Mouse (Mus musculus): ENCODE data around the gene Matn3. TPM values are rescaled to one million over a fixed set of nuclear protein-coding genes. Genes with fewer than 3 reads are reported as not detected.

The Matn3 gene
- polyA plus RNA-seq, 1 experiment from 2014 or later, result 0.13 TPM

DNA sequence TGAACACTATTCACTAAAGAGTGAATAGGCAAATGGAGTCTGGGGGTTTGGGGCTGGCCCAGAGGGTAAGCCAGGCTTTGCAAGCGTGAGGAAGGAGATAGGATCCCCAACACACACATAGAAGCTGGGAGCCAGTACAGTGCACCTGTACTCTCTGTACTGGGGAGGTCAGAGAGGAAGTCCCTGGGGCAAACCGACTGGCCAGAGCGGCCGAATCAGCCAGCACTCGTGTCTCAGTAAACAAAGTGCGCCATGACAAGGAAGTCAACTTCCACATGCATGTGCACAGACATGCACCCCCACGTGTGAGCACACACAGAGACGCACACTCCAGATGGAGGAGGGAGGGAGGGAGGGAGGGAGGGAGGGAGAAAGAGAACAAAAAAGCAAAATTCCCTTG is 45.5 kb downstream of the Matn3 start:
- Histone ChIP-seq H3K27ac (ENCODE audit: low read length) (no peak overlapping the region), H3K27me3 (ENCODE audit: control insufficient read depth, insufficient read depth, low read length) (no peaks in the 10 kb centered on the region), H3K36me3 (ENCODE audit: control insufficient read depth, insufficient read depth, low read length) (no peaks in the 10 kb centered on the region; the same call in 1 of the 2 replicates), H3K9me3 (ENCODE audit: control insufficient read depth, low read depth, low read length) (no peaks in the 10 kb centered on the region), H3K4me1 (ENCODE audit: control insufficient read depth, insufficient read depth, low read length) (no peaks in the 10 kb centered on the region), H3K4me2 (replicated peaks; ENCODE audit: low read depth, low read length) (no peak overlapping the region), H3K4me3 (ENCODE audit: low read depth, low read length) (no peak overlapping the region), H3K9ac (replicated peaks; ENCODE audit: low read depth, low read length) (no peak overlapping the region)
- WGBS, result 78% methylated on average over 8 of the region's 8 CpGs
- no peak for ATAC-seq (ENCODE audit: insufficient number of reproducible peaks, insufficient read depth, low FRiP score, low read depth)

DNA sequence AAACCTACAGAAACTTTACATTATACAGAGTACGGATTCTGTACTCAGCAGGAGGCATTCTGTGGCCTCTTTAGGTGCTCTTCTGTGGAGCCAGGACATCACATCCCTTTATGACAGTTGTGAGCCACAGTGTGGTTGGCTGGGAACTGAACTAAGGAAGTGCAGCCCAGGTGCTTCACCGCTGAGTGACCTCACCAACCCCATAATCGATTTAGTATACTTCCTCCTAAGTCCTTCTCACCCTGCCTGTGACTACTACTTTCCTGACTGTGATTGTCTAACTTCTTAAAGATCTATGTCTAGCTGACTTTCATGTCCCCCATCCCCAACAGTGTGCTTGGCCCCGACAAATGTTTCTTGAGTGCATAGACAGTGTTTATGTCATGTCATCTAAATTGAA is 50.6 kb downstream of the Matn3 start:
- H3K27ac ChIP-seq (ENCODE audit: low read length), result no peak overlapping the region
- H3K36me3 ChIP-seq (ENCODE audit: control insufficient read depth, insufficient read depth, low read length), result no peaks in the 10 kb centered on the region
- no peaks in the 10 kb centered on the region for H3K27me3 ChIP-seq (ENCODE audit: control insufficient read depth, insufficient read depth, low read length)
- no peaks in the 10 kb centered on the region for H3K9me3 ChIP-seq (ENCODE audit: control insufficient read depth, low read depth, low read length)
- H3K4me1 ChIP-seq (ENCODE audit: control insufficient read depth, insufficient read depth, low read length), result 0 out of 2 replicates have a peak, but pooled peaks cover 2% of the 10 kb centered on the region
- no peak for ATAC-seq (ENCODE audit: insufficient number of reproducible peaks, insufficient read depth, low FRiP score, low read depth)
- no peak overlapping the region for H3K4me2 ChIP-seq (replicated peaks; ENCODE audit: low read depth, low read length)
- no peak overlapping the region for H3K4me3 ChIP-seq (ENCODE audit: low read depth, low read length)
- 90% methylated on average over 4 of the region's 4 CpGs for WGBS
- H3K9ac ChIP-seq (replicated peaks; ENCODE audit: low read depth, low read length), result no peak overlapping the region

DNA sequence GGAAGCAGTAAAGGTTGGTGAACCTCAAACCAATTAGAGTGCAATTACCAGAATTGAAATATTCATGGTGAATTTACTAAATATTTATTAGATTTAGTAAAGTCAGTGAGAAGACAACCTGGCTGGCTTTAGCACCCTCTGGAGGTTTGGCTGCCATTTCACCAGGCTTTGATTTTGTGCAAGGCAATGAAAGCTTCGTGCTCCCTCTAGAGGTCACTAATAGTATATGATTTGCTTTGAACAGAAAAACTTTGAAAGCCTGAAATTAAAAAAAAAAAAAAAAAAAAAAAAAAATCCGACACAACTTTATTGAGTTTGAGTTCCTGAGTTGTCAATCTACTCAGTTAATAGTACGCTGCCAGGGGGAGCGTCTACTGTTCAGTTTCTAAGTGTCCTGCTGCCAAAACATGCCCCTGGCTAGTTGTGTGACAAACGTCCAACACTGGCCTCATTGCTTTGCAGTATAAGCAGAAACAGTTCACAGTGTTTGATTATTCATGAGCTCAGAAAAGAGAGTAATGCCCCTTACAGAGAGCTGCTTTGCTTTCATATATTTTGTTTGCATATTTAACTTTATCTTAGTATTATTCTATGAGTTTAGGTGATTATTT is 54.4 kb downstream of the Matn3 start:
- Histone ChIP-seq H3K36me3 (ENCODE audit: control insufficient read depth, insufficient read depth, low read length) (no peaks in the 10 kb centered on the region), H3K4me1 (ENCODE audit: control insufficient read depth, insufficient read depth, low read length) (0 out of 2 replicates have a peak, but pooled peaks cover 2% of the 10 kb centered on the region), H3K27me3 (ENCODE audit: control insufficient read depth, insufficient read depth, low read length) (no peaks in the 10 kb centered on the region), H3K4me2 (replicated peaks; ENCODE audit: low read depth, low read length) (no peak overlapping the region), H3K4me3 (ENCODE audit: low read depth, low read length) (no peak overlapping the region), H3K27ac (ENCODE audit: low read length) (no peak overlapping the region), H3K9me3 (ENCODE audit: control insufficient read depth, low read depth, low read length) (no peaks in the 10 kb centered on the region), H3K9ac (replicated peaks; ENCODE audit: low read depth, low read length) (no peak overlapping the region)
- WGBS, result 14% methylated on average over 5 of the region's 5 CpGs
- no peak for ATAC-seq (ENCODE audit: insufficient number of reproducible peaks, insufficient read depth, low FRiP score, low read depth)

- Histone ChIP-seq H3K4me1 (ENCODE audit: control insufficient read depth, insufficient read depth, low read length) (0 out of 2 replicates have a peak, but pooled peaks cover 2% of the 10 kb centered on the region), H3K36me3 (ENCODE audit: control insufficient read depth, insufficient read depth, low read length) (no peaks in the 10 kb centered on the region), H3K27me3 (ENCODE audit: control insufficient read depth, insufficient read depth, low read length) (no peaks in the 10 kb centered on the region), H3K4me2 (replicated peaks; ENCODE audit: low read depth, low read length) (no peak overlapping the region), H3K27ac (ENCODE audit: low read length) (no peak overlapping the region), H3K4me3 (ENCODE audit: low read depth, low read length) (no peak overlapping the region), H3K9me3 (ENCODE audit: control insufficient read depth, low read depth, low read length) (no peaks in the 10 kb centered on the region), H3K9ac (replicated peaks; ENCODE audit: low read depth, low read length) (no peak overlapping the region)
- no peak for ATAC-seq (ENCODE audit: insufficient number of reproducible peaks, insufficient read depth, low FRiP score, low read depth)
- WGBS, result 56% methylated on average over 4 of the region's 4 CpGs
Observed at GRCm38 (mm10) chr12:9007146-9007545, 59.4 kb downstream of the Matn3 start.

DNA sequence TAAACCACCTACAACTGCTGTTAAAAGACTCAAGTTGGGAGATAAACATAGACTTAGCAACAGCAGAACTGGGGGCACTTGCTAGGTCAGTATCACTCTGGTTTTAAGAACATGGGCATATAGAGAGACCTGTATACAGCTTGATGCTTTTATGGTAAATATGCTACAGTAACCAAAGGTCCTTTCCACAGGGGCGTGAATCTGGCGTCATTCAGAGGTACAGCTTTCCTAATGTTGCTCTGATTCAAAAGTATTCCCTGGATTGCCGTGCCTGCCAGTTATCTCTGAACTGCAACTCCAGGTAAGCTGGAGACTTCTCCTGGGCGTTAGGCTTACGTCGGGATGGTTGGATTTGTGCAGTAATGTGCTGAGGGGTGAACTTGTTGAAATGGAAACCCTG is 60.1 kb downstream of the Matn3 start:
- H3K27ac ChIP-seq (ENCODE audit: low read length), result no peak overlapping the region
- no peaks in the 10 kb centered on the region for H3K9me3 ChIP-seq (ENCODE audit: control insufficient read depth, low read depth, low read length)
- no peaks in the 10 kb centered on the region for H3K4me1 ChIP-seq (ENCODE audit: control insufficient read depth, insufficient read depth, low read length)
- H3K4me2 ChIP-seq (replicated peaks; ENCODE audit: low read depth, low read length), result no peak overlapping the region
- peaks cover 3% of the 10 kb centered on the region; the same call in 1 of the 2 replicates for H3K36me3 ChIP-seq (ENCODE audit: control insufficient read depth, insufficient read depth, low read length)
- no peak overlapping the region for H3K9ac ChIP-seq (replicated peaks; ENCODE audit: low read depth, low read length)
- H3K4me3 ChIP-seq (ENCODE audit: low read depth, low read length), result no peak overlapping the region
- WGBS, result 93% methylated on average over 6 of the region's 6 CpGs
- H3K27me3 ChIP-seq (ENCODE audit: control insufficient read depth, insufficient read depth, low read length), result no peaks in the 10 kb centered on the region
- no peak for ATAC-seq (ENCODE audit: insufficient number of reproducible peaks, insufficient read depth, low FRiP score, low read depth)

- no peak overlapping the region for H3K27ac ChIP-seq (ENCODE audit: low read length)
- no peaks in the 10 kb centered on the region for H3K4me1 ChIP-seq (ENCODE audit: control insufficient read depth, insufficient read depth, low read length)
- no peak overlapping the region for H3K4me3 ChIP-seq (ENCODE audit: low read depth, low read length)
- no peak overlapping the region for H3K9ac ChIP-seq (replicated peaks; ENCODE audit: low read depth, low read length)
- 65% methylated on average over 4 of the region's 4 CpGs for WGBS
- no peak for ATAC-seq (ENCODE audit: insufficient number of reproducible peaks, insufficient read depth, low FRiP score, low read depth)
- no peaks in the 10 kb centered on the region for H3K27me3 ChIP-seq (ENCODE audit: control insufficient read depth, insufficient read depth, low read length)
- H3K4me2 ChIP-seq (replicated peaks; ENCODE audit: low read depth, low read length), result no peak overlapping the region
- H3K9me3 ChIP-seq (ENCODE audit: control insufficient read depth, low read depth, low read length), result no peaks in the 10 kb centered on the region
- H3K36me3 ChIP-seq (ENCODE audit: control insufficient read depth, insufficient read depth, low read length), result peaks cover 3% of the 10 kb centered on the region; the same call in 1 of the 2 replicates
Observed at GRCm38 (mm10) chr12:9010311-9010710, 62.6 kb downstream of the Matn3 start.

DNA sequence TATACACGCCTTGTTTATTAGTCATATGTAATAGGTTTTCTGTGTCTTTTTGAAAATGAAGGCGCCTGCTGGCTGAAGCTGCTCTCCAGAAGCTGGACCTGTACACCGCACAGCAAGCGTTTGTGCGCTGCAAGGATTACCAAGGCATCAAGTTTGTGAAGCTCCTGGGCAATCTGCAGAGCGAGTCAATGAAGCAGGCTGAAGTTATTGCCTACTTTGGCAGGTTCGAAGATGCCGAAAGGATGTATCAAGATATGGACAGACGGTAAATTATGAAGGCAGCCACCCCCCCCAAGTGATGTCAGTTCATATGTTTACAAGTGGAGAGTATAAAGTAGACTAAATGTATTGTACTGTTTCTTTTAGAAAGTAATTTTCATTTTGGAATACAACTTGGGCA is 68.6 kb downstream of the Matn3 start:
- ATAC-seq (ENCODE audit: insufficient number of reproducible peaks, insufficient read depth, low FRiP score, low read depth), result no peak
- peaks cover 3% of the 10 kb centered on the region; the same call in 1 of the 2 replicates for H3K36me3 ChIP-seq (ENCODE audit: control insufficient read depth, insufficient read depth, low read length)
- H3K4me3 ChIP-seq (ENCODE audit: low read depth, low read length), result no peak overlapping the region
- 94% methylated on average over 9 of the region's 9 CpGs for WGBS
- H3K9me3 ChIP-seq (ENCODE audit: control insufficient read depth, low read depth, low read length), result no peaks in the 10 kb centered on the region
- no peaks in the 10 kb centered on the region for H3K4me1 ChIP-seq (ENCODE audit: control insufficient read depth, insufficient read depth, low read length)
- no peaks in the 10 kb centered on the region for H3K27me3 ChIP-seq (ENCODE audit: control insufficient read depth, insufficient read depth, low read length)
- H3K4me2 ChIP-seq (replicated peaks; ENCODE audit: low read depth, low read length), result no peak overlapping the region
- H3K27ac ChIP-seq (ENCODE audit: low read length), result no peak overlapping the region
- no peak overlapping the region for H3K9ac ChIP-seq (replicated peaks; ENCODE audit: low read depth, low read length)

GRCm38 (mm10) chr12:9020431-9020830 is 72.7 kb downstream of the Matn3 start:
- WGBS, result 94% methylated on average over 8 of the region's 8 CpGs

GRCm38 (mm10) chr12:9020986-9021385 is 73.3 kb downstream of the Matn3 start:
- ATAC-seq (ENCODE audit: insufficient number of reproducible peaks, insufficient read depth, low FRiP score, low read depth), result no peak
- Histone ChIP-seq H3K4me2 (replicated peaks; ENCODE audit: low read depth, low read length) (no peak overlapping the region), H3K9me3 (ENCODE audit: control insufficient read depth, low read depth, low read length) (no peaks in the 10 kb centered on the region), H3K36me3 (ENCODE audit: control insufficient read depth, insufficient read depth, low read length) (no peaks in the 10 kb centered on the region), H3K9ac (replicated peaks; ENCODE audit: low read depth, low read length) (no peak overlapping the region), H3K27ac (ENCODE audit: low read length) (no peak overlapping the region), H3K27me3 (ENCODE audit: control insufficient read depth, insufficient read depth, low read length) (no peaks in the 10 kb centered on the region), H3K4me1 (ENCODE audit: control insufficient read depth, insufficient read depth, low read length) (no peaks in the 10 kb centered on the region), H3K4me3 (ENCODE audit: low read depth, low read length) (no peak overlapping the region)
- 68% methylated on average over 3 of the region's 3 CpGs for WGBS

More at GRCm38 (mm10) chr12:9020431-9020830, 72.7 kb downstream of the Matn3 start:
- H3K36me3 ChIP-seq (ENCODE audit: control insufficient read depth, insufficient read depth, low read length), result no peaks in the 10 kb centered on the region
- ATAC-seq (ENCODE audit: insufficient number of reproducible peaks, insufficient read depth, low FRiP score, low read depth), result no peak
- no peaks in the 10 kb centered on the region for H3K4me1 ChIP-seq (ENCODE audit: control insufficient read depth, insufficient read depth, low read length)
- no peak overlapping the region for H3K4me2 ChIP-seq (replicated peaks; ENCODE audit: low read depth, low read length)
- no peaks in the 10 kb centered on the region for H3K9me3 ChIP-seq (ENCODE audit: control insufficient read depth, low read depth, low read length)
- no peaks in the 10 kb centered on the region for H3K27me3 ChIP-seq (ENCODE audit: control insufficient read depth, insufficient read depth, low read length)
- no peak overlapping the region for H3K4me3 ChIP-seq (ENCODE audit: low read depth, low read length)
- no peak overlapping the region for H3K27ac ChIP-seq (ENCODE audit: low read length)
- no peak overlapping the region for H3K9ac ChIP-seq (replicated peaks; ENCODE audit: low read depth, low read length)
